Mouse (Mus musculus) lung, adult 2 months (tissue): ENCODE measurements around the gene Gm5460.

Experiments used
- CTCF ChIP-seq: fragments of 200-500 bp; IDR thresholded peaks from 2 replicates; pipeline ENCODE4 v1.5.1; 2011; ENCODE audit warnings: mild to moderate bottlenecking, low read length, control low read depth; ENCODE audit not compliant: insufficient read depth
- POLR2A ChIP-seq: fragments of 200-500 bp; IDR thresholded peaks from 2 replicates; pipeline ENCODE4 v1.6.1; 2011; ENCODE audit warnings: low read depth, mild to moderate bottlenecking, control low read depth, low read length, borderline replicate concordance; ENCODE audit errors: extremely low read depth

- TF ChIP-seq CTCF = no peak
- TF ChIP-seq POLR2A = no peak
Observed at GRCm38 (mm10) chr14:34078293-34078692, 61.7 kb downstream of the Gm5460 start.
